Mouse (Mus musculus) stomach, postnatal 0 days (tissue): ENCODE measurements at regions not wholly inside any gene's neighbourhood (a gene's known extent, or its start where the extent isn't known, plus 50 kb on each side); places are given as distances from the start of the nearest gene placed in this dataset.

Experiments used
- CTCF ChIP-seq: IDR thresholded peaks from 2 replicates; pipeline ENCODE4 v1.5.1; 2016; ENCODE audit warnings: antibody characterized with exemption, low read depth, mild to moderate bottlenecking, moderate library complexity
- EP300 ChIP-seq: optimal IDR thresholded peaks from 2 replicates; pipeline ENCODE3; 2016; ENCODE audit warnings: antibody characterized with exemption

GRCm38 (mm10) chr3:119904244-119904643, 120.0 kb upstream of the Ptbp2 start:
- TF ChIP-seq CTCF, result no peak
- no peak for TF ChIP-seq EP300
